Mouse (Mus musculus) limb, embryonic 14.5 days (tissue): ENCODE data around the gene Flcn. TPM values are rescaled to one million over a fixed set of nuclear protein-coding genes. Genes with fewer than 3 reads are reported as not detected.
A peak's percentile ranks its signal among the peaks of the same experiment; 100 is the strongest.

Experiments used
- ATAC-seq: fragments of 200-750 bp; cut with Nextera tagmentation; 2 replicates; pipeline ENCODE4 v1.8.0; 2017; ENCODE audit warnings: low read depth, moderate number of reproducible peaks, moderate TSS enrichment; ENCODE audit not compliant: low FRiP score
- DNase-seq: peaks from one replicate; pipeline ENCODE4 v3.0.0-alpha.2; 2015; ENCODE audit warnings: low spot score
- H3K27ac ChIP-seq: fragments of 300-500 bp; sonication (generic); replicated peaks from 2 replicates; pipeline ENCODE4 v1.5.1; 2014; ENCODE audit warnings: low read depth, mild to moderate bottlenecking, low read length, moderate library complexity, mixed read lengths
- H3K27me3 ChIP-seq: fragments of 300-500 bp; sonication (generic); 2 replicates; pipeline ENCODE4 v1.6.1; 2014; ENCODE audit warnings: low read length, mixed read lengths; ENCODE audit not compliant: control insufficient read depth, insufficient read depth
- H3K36me3 ChIP-seq: fragments of 300-500 bp; sonication (generic); 2 replicates; pipeline ENCODE4 v1.6.1; 2014; ENCODE audit warnings: mild to moderate bottlenecking, low read length, moderate library complexity, mixed read lengths; ENCODE audit not compliant: control insufficient read depth, insufficient read depth
- H3K4me1 ChIP-seq: fragments of 300-500 bp; sonication (generic); 2 replicates; pipeline ENCODE4 v1.6.1; 2014; ENCODE audit warnings: antibody characterized with exemption, low read length, mixed read lengths; ENCODE audit not compliant: control insufficient read depth, insufficient read depth
- H3K4me2 ChIP-seq: fragments of 300-500 bp; sonication (generic); replicated peaks from 2 replicates; pipeline ENCODE4 v1.6.1; 2014; ENCODE audit warnings: low read depth, mild to moderate bottlenecking, low read length, moderate library complexity; ENCODE audit not compliant: severe bottlenecking
- H3K4me3 ChIP-seq: fragments of 300-500 bp; sonication (generic); replicated peaks from 2 replicates; pipeline ENCODE4 v1.5.1; 2014; ENCODE audit warnings: low read length
- H3K9ac ChIP-seq: fragments of 300-500 bp; sonication (generic); 2 replicates; pipeline ENCODE4 v1.6.1; 2014; ENCODE audit warnings: mild to moderate bottlenecking, low read depth, low read length, moderate library complexity; ENCODE audit not compliant: severe bottlenecking
- H3K9me3 ChIP-seq: fragments of 300-500 bp; sonication (generic); 2 replicates; pipeline ENCODE4 v1.6.1; 2016; ENCODE audit warnings: low read length; ENCODE audit not compliant: control insufficient read depth
- POLR2A ChIP-seq: fragments of 200-500 bp; IDR thresholded peaks from 2 replicates; pipeline ENCODE4 v1.8.0; 2012; ENCODE audit warnings: inconsistent platforms, mild to moderate bottlenecking, moderate library complexity, borderline replicate concordance; ENCODE audit not compliant: insufficient read depth, insufficient read length; ENCODE audit errors: extremely low read depth
- WGBS: fragments of 180-500 bp; shearing (Covaris S2); extraction: QIAGEN DNeasy Blood & Tissue Kit; methylation state at CpG from one replicate; pipeline ENCODE4 v1.1.7; 2014; 5-methylcytosine and 5-hydroxymethylcytosine counted together
- polyA plus RNA-seq, 2 experiments: library from polyadenylated mRNA; depleted of rRNA in 1 of 2; stranded (reverse) in 1 of 2; unstranded in 1 of 2; fragments of >200 nt; fragmentation: Nextera tagmentation in 1 of 2; extraction: Ambion mirVana in 1 of 2; gene quantifications; 2 replicates each; pipeline versions ENCODE4 v1.2.1 to v1.2.3; 2012 to 2014

The Flcn gene
- polyA plus RNA-seq, 2 experiments: 27.6 to 51.1 TPM

DNA sequence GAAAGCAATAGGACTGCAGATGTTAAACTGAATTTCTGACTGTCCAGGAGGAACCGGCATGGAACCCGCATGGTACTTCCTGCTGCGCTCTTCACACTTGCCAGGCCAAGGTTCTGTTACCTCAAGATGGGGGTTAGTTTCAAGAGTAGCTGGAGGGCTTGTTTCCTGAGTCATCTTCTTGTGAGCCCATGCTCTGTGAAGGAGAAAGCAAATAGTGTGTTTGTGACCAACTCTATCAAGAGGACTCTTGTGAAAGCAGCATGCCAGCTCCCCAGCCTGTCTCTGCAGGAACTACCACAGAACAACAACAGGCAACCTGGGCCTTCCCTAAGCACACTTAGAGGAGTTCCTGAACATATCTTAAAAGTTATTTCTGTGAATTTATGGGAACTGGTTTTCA lies 8.1 kb upstream of the Flcn start:
- Histone ChIP-seq H3K4me2 (no peak overlapping the region), H3K4me3 (no peak overlapping the region), H3K4me1 (no peaks in the 10 kb centered on the region), H3K27ac (no peak overlapping the region), H3K9ac (no peak overlapping the region), H3K9me3 (no peaks in the 10 kb centered on the region), H3K27me3 (no peaks in the 10 kb centered on the region), H3K36me3 (peaks cover 68% of the 10 kb centered on the region)
- DNase-seq (no peak), ATAC-seq (no peak)
- WGBS: 99% methylated on average over 3 of the region's 3 CpGs
- no peak for TF ChIP-seq POLR2A

DNA sequence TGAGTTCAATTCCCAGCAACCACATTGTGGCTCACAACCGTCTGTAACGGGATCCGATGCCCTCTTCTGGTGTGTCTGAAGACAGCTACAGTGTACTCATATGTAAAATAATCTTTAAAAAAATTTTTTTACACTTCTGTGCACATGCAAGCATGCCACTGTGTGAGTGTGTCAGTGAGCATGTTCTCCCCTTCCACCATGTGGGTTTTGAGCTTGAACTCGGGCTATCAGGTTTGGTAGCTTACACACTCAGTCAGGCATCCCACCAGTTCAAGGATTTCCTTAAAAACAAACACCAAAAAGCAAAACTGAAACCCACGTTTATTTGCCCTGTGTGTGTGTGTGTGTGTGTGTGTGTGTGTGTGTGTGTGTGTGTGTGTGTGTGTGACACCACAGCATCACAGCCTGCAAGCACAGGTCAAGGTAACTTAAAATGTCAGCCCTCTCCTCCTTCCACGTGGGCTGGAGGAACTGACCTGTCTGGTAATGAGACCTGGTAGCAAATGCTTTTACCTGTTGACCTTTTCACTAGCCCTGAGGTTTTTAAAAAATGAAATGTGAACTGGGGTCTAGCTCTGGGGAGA lies 5.8 kb upstream of the Flcn start:
- no peak for ATAC-seq
- WGBS: 92% methylated on average over 6 of the region's 6 CpGs

DNA sequence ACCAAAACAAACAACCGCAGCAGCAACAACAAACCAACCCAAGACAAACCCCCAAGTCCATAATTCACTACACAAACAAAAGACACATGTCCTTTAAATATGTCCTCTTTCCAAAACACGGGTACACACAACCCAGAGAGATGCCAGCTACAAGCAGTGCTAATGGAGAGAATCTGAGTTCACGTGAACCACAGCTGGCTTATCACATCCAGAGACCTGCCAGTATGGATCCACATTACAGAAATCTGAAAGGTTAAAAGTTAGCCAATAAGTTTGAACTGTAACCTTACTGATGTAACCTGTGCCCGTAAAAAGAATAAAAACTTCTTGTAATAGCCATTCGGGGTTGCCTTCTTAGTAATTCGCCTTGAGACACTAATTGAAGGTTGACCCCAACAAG lies 5.1 kb upstream of the Flcn start:
- TF ChIP-seq POLR2A: no peak
- H3K36me3 ChIP-seq: peaks cover 38% of the 10 kb centered on the region

More for the DNA sequence above, 5.8 kb upstream of the Flcn start:
- H3K27ac ChIP-seq: no peak overlapping the region
- H3K4me2 ChIP-seq: no peak overlapping the region
- no peak overlapping the region for H3K4me3 ChIP-seq
- no peaks in the 10 kb centered on the region for H3K4me1 ChIP-seq
- TF ChIP-seq POLR2A: no peak
- H3K9me3 ChIP-seq: no peaks in the 10 kb centered on the region
- peaks cover 44% of the 10 kb centered on the region for H3K36me3 ChIP-seq
- DNase-seq: no peak
- H3K27me3 ChIP-seq: no peaks in the 10 kb centered on the region
- no peak overlapping the region for H3K9ac ChIP-seq

DNA sequence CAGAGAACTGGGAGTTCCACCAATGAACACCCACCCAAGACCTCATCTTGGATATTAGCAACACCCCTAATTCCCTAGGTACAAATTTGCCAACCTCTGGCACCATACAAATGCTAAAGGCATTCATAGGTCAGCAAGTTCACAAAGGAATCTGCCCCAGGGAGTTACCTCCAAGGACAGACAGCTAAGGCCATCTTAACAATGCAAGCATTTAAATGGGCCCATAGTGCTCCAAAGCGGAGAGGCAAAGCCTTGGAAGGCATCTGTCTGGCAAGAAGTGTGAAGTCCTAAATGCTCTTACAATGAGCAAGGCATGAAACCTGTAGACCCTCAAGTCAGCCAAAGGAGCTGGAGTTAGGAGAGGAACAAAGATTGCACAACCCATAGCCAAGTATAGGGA lies 4.5 kb upstream of the Flcn start:
- Histone ChIP-seq H3K9ac (no peak overlapping the region), H3K9me3 (no peaks in the 10 kb centered on the region), H3K4me2 (no peak overlapping the region), H3K27me3 (no peaks in the 10 kb centered on the region), H3K4me3 (no peak overlapping the region), H3K36me3 (peaks cover 33% of the 10 kb centered on the region), H3K27ac (no peak overlapping the region), H3K4me1 (no peaks in the 10 kb centered on the region)
- DNase-seq (no peak), ATAC-seq (no peak)
- WGBS: 90% methylated on average over 1 of the region's 1 CpGs
- no peak for TF ChIP-seq POLR2A

More for the DNA sequence above, 5.1 kb upstream of the Flcn start:
- Histone ChIP-seq H3K4me2 (no peak overlapping the region), H3K9ac (no peak overlapping the region), H3K27me3 (no peaks in the 10 kb centered on the region), H3K4me3 (no peak overlapping the region), H3K4me1 (no peaks in the 10 kb centered on the region), H3K27ac (no peak overlapping the region), H3K9me3 (no peaks in the 10 kb centered on the region)
- ATAC-seq (no peak), DNase-seq (no peak)
- 81% methylated on average over 6 of the region's 6 CpGs for WGBS

DNA sequence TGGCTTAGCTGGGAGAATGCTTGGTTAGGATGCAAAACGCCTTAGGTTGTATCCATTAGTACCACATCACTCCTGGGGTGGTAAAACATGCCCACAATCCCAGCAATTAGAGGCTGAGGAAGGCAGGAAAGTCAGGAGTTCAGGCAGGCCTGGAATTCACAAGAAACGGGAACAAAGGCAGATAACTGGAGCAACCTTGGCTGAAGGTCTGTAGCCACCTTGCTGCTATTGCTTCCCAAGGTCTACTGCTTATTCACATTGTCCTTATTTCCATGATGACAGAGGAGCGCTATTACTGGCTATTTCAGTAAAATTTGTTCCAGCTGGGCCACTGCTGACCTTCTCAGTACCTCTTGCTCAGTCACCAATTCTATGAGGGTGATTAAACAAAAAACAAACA lies 3.5 kb upstream of the Flcn start:
- no peak for ATAC-seq
- Histone ChIP-seq H3K9me3 (no peaks in the 10 kb centered on the region), H3K4me1 (peaks cover 8% of the 10 kb centered on the region), H3K4me3 (no peak overlapping the region), H3K4me2 (no peak overlapping the region), H3K27me3 (no peaks in the 10 kb centered on the region), H3K27ac (no peak overlapping the region), H3K9ac (no peak overlapping the region), H3K36me3 (peaks cover 22% of the 10 kb centered on the region)
- 56% methylated on average over 3 of the region's 3 CpGs for WGBS
- DNase-seq: no peak
- TF ChIP-seq POLR2A: no peak

DNA sequence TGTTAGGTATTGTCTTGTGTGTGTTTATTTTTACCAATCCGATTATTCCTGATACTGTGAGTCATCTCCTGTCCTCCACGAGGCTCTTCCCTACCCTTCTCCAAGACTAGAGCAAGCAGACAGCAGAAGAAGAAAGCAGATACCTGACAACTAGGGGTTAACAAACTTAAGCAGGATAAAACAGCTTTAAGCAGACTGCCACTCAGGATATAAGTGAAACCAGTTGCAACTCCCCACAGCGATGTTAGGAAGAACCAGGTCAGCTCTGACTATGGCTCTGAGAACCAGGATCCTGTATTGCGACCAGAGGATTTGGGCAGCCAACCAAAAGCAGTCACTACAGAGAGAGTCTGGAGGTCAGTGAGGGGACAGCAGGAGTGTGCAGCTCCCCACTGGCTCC lies 1.4 kb upstream of the Flcn start:
- TF ChIP-seq POLR2A: no peak
- 58% methylated on average over 4 of the region's 4 CpGs for WGBS
- no peak overlapping the region for H3K4me3 ChIP-seq

More for the DNA sequence above, 1.4 kb upstream of the Flcn start:
- Histone ChIP-seq H3K4me2 (no peak overlapping the region), H3K36me3 (peaks cover 19% of the 10 kb centered on the region), H3K9me3 (no peaks in the 10 kb centered on the region), H3K4me1 (peaks cover 8% of the 10 kb centered on the region), H3K9ac (no peak overlapping the region), H3K27ac (no peak overlapping the region; the same call in 1 of the 2 replicates), H3K27me3 (no peaks in the 10 kb centered on the region)
- DNase-seq (peak; percentile 21), ATAC-seq (no peak)
